Mouse (Mus musculus): Measurements from ENCODE around the gene Cr2. TPM values are rescaled to one million over a fixed set of nuclear protein-coding genes. Genes with fewer than 3 reads are reported as not detected.
"Not testable (repeated sequence)": the region's sequence is repeated elsewhere in the genome, so short reads cannot be mapped to it uniquely, and the experiment has no call there.

Gene Cr2
- total RNA-seq (2021) = under 1 TPM; 0.21 to 0.45 TPM
- long read RNA-seq, experiment 1 = 0 reads
- long read RNA-seq, experiment 2 = 0 reads

- peak; percentile 41 to 56 for DNase-seq (ENCODE audit: low spot score in 2 of 2)
These were observed at the start of gene Cr2 for GRCm38 (mm10) chr1:195175980-195176931. Gene Cr2 (minus strand): TSS chr1:195176716.

GRCm38 (mm10) chr1:195221781-195222180 is 45.3 kb upstream of the Cr2 start:
- no peak for DNase-seq (ENCODE audit: low spot score in 2 of 2)

GRCm38 (mm10) chr1:195212851-195213250 is 36.3 kb upstream of the Cr2 start:
- DNase-seq (ENCODE audit: low spot score in 2 of 2) = not testable (repeated sequence)

GRCm38 (mm10) chr1:195184746-195185145 is 8.2 kb upstream of the Cr2 start:
- no peak for DNase-seq (ENCODE audit: low spot score in 2 of 2)

DNA sequence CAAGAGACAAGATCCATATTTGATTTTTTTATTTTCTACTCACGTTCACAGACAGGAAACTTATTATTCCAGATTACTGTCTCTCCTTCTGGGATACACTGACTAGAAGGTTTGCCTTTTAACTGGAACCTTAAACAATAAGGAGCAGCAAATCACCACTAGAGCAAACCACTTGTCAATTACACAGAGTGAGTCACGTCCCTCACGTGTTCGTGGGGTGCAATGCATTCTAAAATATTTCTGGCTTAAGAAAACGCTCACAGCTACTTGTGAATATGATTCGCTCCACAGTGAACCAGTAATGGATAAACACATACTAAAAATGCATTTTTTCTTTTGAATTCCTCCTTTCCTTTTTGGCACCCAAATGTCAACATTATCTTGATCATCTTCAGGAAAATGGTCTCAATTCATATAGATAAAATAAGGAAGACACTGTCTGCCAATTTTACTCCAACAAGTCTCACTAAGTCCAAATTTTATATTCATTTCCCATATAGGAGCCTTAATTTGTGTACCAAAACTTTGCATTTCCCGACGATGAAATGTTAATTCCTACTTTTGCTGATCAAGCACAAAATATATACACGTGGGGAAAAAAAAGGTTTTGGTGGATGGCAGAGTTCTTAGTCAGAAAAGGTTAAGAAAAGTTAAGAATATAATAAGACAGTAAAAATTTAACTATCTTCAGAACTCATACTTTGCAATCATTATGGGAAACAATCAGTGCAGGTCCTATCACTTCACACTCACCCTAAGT is 11.3 kb downstream of the Cr2 start:
- no peak for DNase-seq (ENCODE audit: low spot score in 2 of 2)

DNA sequence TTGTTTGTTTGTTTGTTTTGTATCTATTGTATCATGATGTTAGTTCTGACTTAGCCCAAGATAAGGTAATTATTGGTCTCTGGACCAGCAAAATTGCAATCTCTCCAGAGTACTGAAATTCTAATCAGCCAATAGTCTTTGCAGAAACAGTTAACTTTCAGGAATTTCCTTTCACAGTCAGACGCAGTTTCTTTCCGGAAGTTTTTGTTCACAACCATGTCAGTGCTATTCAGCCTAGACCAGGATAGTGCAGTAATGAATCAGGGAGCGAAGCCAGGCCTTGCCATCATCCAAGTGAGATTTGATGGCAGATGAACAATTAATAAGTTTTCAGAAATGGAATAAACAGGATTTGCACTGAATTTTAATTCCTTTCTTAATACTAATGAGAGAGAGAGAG is 44.4 kb downstream of the Cr2 start:
- no peak for DNase-seq (ENCODE audit: low spot score in 2 of 2)

GRCm38 (mm10) chr1:195131675-195132015 is 44.9 kb downstream of the Cr2 start:
- DNase-seq (ENCODE audit: low spot score in 2 of 2) = no peak

DNA sequence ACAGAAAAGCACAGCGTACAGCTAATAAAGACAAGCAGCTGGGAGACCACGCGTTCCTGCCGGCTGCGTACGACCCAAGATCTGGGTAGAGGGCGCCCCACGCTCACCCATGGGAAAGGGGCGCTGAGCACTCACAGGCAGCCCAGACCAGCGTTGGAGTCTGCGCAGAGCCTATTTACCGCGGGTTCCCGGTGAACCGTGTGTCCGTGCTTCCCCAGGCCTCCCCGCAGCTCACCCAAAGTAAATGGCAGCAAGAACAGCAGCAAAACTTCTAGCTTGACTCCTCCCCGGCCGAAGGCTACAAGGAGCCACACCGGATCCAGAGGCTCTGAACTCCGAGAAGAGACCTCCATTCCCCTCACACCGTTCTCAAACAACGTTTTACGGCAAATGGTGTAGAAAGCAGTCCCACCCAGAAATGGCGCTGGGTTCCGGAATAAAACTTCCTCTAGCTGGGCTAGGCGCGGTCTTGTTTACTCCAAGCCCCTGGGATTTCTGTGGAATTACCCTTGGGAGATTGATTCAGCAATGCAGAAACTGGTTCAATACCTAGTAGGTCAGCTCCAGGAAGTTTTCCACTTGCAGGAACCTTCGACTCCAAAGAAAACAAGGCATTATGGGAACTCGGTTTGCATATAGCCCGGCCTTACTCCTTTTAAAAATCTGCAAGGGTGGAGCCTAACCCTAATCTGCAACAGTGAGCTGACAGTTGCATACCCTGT is 45.4 kb downstream of the Cr2 start, which contains the start of gene Cr1l:
Gene Cr1l, minus strand, starts transcription at position 634 of the 722 bp plus-strand sequence.
- peak; percentile 82 to 88 for DNase-seq (ENCODE audit: low spot score in 2 of 2)

- DNase-seq (ENCODE audit: low spot score in 2 of 2) = no peak
These were observed 46.0 kb downstream of the Cr2 start for GRCm38 (mm10) chr1:195130479-195130878.

- DNase-seq (ENCODE audit: low spot score in 2 of 2) = no peak
These were observed 46.6 kb downstream of the Cr2 start for GRCm38 (mm10) chr1:195129867-195130266.

GRCm38 (mm10) chr1:195114414-195114813 is 62.1 kb downstream of the Cr2 start:
- no peak for DNase-seq (ENCODE audit: low spot score in 2 of 2)

- DNase-seq (ENCODE audit: low spot score in 2 of 2) = no peak
These were observed 62.9 kb downstream of the Cr2 start for GRCm38 (mm10) chr1:195113621-195114020.

DNA sequence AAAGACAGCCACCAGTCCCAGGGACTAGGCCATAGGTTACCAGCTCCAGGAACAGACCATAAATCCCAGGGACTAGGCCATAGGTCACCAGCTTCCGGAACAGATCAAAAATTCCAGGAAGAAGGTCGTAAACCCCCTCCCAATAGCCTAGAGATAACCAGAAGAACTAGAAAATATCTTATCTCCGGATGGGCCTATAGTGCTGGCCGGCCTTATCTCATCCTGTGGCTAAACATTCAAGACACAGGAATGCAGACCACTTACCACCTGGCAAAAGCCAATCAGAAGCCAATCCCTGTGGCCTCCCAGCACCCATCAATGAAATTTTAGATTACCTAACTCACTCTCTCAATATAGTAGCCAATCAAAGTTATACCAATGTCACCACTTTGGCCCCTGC is 75.8 kb downstream of the Cr2 start:
- no peak for DNase-seq (ENCODE audit: low spot score in 2 of 2)

DNA sequence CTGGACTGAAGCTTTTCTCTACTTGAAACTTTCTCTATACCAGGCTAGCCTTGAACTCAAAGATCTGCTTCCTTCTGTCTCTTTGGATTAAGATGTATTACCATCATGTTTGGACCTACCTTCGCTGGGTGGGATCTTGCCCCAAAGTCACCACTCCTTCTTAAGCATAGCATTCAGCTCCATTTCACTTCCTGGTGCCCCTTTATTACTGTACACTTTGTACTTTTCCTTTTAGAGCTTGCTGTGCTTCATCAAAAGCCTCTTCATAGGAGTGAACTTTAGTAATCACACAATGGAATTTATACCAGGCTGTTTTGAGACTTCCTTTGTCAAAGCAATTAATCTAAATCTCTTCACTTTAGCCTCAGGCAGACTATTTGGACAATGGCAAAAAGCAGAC is 78.5 kb downstream of the Cr2 start:
- DNase-seq (ENCODE audit: low spot score in 2 of 2) = no peak

DNA sequence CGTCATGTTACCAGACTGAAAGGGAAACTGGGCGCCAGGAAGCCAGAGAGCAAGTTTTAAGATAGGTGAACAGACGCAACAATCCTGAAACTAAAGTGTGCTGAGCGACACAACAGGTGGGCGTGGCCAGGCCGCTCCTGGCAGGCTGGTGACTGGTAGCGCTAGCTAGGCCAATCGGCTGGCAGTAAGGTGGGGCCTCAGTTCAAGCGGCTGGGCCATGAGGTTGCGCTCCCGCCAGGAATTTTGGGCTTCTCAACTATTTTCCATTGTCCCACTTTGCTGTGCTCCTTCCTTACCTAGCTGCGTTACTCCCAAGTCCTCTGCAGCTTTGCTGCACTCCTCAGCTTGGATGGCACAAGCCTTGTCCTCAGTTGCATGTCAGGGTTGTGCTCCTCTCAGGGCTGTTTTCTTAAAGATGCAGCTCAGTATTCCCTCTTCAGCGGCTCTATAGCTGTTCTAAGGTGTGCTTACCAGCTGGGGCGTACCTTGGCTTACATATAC is 84.2 kb downstream of the Cr2 start, which contains the start of gene Cd46:
Gene Cd46, minus strand, starts transcription at position 30 of the 501 bp plus-strand sequence.
- peak in 1 of 2 experiments; percentile 5 for DNase-seq (ENCODE audit: low spot score in 2 of 2)

- no peak for DNase-seq (ENCODE audit: low spot score in 2 of 2)
These were observed 84.8 kb downstream of the Cr2 start for GRCm38 (mm10) chr1:195091699-195092219.

Other genes with a start within 250 kb of the Cr2 start
- 10 to 100 TPM; 58.2 to 62.0 TPM for gene Cd34, start 237.9 kb downstream of the Cr2 start, total RNA-seq (2021)
- 1 to 10 TPM; 3.4 to 4.6 TPM for gene Cd46, start 84.5 kb downstream of the Cr2 start, total RNA-seq (2021)
- 10 to 100 TPM; 34.3 to 37.5 TPM for gene Cr1l, start 45.1 kb downstream of the Cr2 start, total RNA-seq (2021)